23 mouse cellular contexts compared by ENCODE assay signal in genomic region chr13:38516582-38516981, GRCm38 (mm10). TPM values are rescaled to one million over a fixed set of nuclear protein-coding genes. Genes with fewer than 3 reads are reported as not detected.
DNase-seq lines count a peak whose midpoint lies in the region; ATAC-seq and TF ChIP-seq lines count a peak whose summit lies in the region.
"Had no signal": no experiment of that assay in that cellular context is flagged by ENCODE, and none has a peak within 500 bp of the region (broad histone marks: within the 10 kb centered on the region; RNA-seq: fewer than 3 reads in every experiment).

No protein-coding gene starts in this region.

- H3K9me3 ChIP-seq in lung, embryonic 16.5 days (ENCODE audit: control insufficient read depth, low read length), result no peaks in the 10 kb centered on the region
- no peaks in the 10 kb centered on the region for H3K9me3 ChIP-seq in CH12.LX (replicated peaks; ENCODE audit: low read length)
- no peaks in the 10 kb centered on the region for H3K9me3 ChIP-seq in midbrain, embryonic 10.5 days (replicated peaks)
- H3K9me3 ChIP-seq: embryonic facial prominence, embryonic 10.5 days; embryonic facial prominence, embryonic 12.5 days; forebrain, embryonic 13.5 days; forebrain, embryonic 15.5 days; G1E had no signal

- no peaks in the 10 kb centered on the region for H3K27me3 ChIP-seq in lung, embryonic 16.5 days (ENCODE audit: control insufficient read depth, insufficient read depth, low read depth, low read length)
- H3K27me3 ChIP-seq in C2C12 (ENCODE audit: control insufficient read depth, insufficient read depth, insufficient read length) (no peaks in the 10 kb centered on the region), CH12.LX (replicated peaks) (no peaks in the 10 kb centered on the region)
- no peaks in the 10 kb centered on the region for H3K27me3 ChIP-seq in midbrain, embryonic 10.5 days (ENCODE audit: low read depth, poor library complexity, severe bottlenecking)
- H3K27me3 ChIP-seq: embryonic facial prominence, embryonic 12.5 days; forebrain, embryonic 13.5 days; forebrain, embryonic 15.5 days had no signal

- in situ Hi-C loops in CH12.LX (cut with MboI; ENCODE audit: low pct_ligation_motif_present, low pct_unique_long_range_greater_than_20kb, low sequenced_read_pairs), result no loop called here

- peaks cover 53% of the 10 kb centered on the region for H3K36me3 ChIP-seq in lung, embryonic 16.5 days (ENCODE audit: control insufficient read depth, insufficient read depth, low read length)
- H3K36me3 ChIP-seq in C2C12 (ENCODE audit: control insufficient read depth, insufficient read depth) (peaks cover 88% of the 10 kb centered on the region), CH12.LX (replicated peaks in 1 of 2; ENCODE audit: control insufficient read depth in 1 of 2, insufficient read depth in 1 of 2, low read length in 1 of 2) (peaks cover 74 to 98% of the 10 kb centered on the region in 2 experiments)
- peaks cover 99% of the 10 kb centered on the region for H3K36me3 ChIP-seq in midbrain, embryonic 10.5 days

- H3K4me3 ChIP-seq in lung, embryonic 16.5 days (ENCODE audit: low read length), result no peak overlapping the region
- no peak overlapping the region for H3K4me3 ChIP-seq in C2C12 (ENCODE audit: insufficient read depth, poor library complexity, severe bottlenecking)
- no peak overlapping the region for H3K4me3 ChIP-seq in CH12.LX (replicated peaks in 1 of 3; ENCODE audit: low read depth in 2 of 3, low read length in 2 of 3, poor library complexity in 1 of 3)
- no peak overlapping the region for H3K4me3 ChIP-seq in midbrain, embryonic 10.5 days
- H3K4me3 ChIP-seq: embryonic facial prominence, embryonic 10.5 days; embryonic facial prominence, embryonic 12.5 days; forebrain, embryonic 13.5 days; forebrain, embryonic 15.5 days had no signal

- H3ac ChIP-seq in C2C12 (ENCODE audit: control insufficient read depth, insufficient read length, low read depth), result no peak overlapping the region

- H3K79me2 ChIP-seq in C2C12 (ENCODE audit: control insufficient read depth, insufficient read depth) (peaks cover 66% of the 10 kb centered on the region), CH12.LX (replicated peaks; ENCODE audit: control insufficient read depth, extremely low read depth, insufficient read depth, poor library complexity, severe bottlenecking) (peaks cover 35% of the 10 kb centered on the region)

- intact Hi-C loops in left cerebral cortex, postnatal 25 days (cut with DNase I), result no loop called here

- H3K9ac ChIP-seq in lung, embryonic 16.5 days (ENCODE audit: low read length), result no peak overlapping the region
- H3K9ac ChIP-seq in CH12.LX (ENCODE audit: insufficient read depth, low read depth), result no peak overlapping the region
- H3K9ac ChIP-seq: embryonic facial prominence, embryonic 12.5 days; forebrain, embryonic 13.5 days; forebrain, embryonic 15.5 days; forebrain, postnatal 0 days had no signal

- H3K27ac ChIP-seq in lung, embryonic 16.5 days (ENCODE audit: low read length), result peak overlapping the region; percentile 56; the same call in 1 of the 2 replicates
- no peak overlapping the region for H3K27ac ChIP-seq in CH12.LX (ENCODE audit: insufficient read depth, low read depth)
- no peak overlapping the region for H3K27ac ChIP-seq in midbrain, embryonic 10.5 days (replicated peaks)
- H3K27ac ChIP-seq: embryonic facial prominence, embryonic 10.5 days; embryonic facial prominence, embryonic 12.5 days; forebrain, embryonic 13.5 days; forebrain, embryonic 15.5 days had no signal

- H3K4me2 ChIP-seq in lung, embryonic 16.5 days (ENCODE audit: low read depth, low read length), result no peak overlapping the region
- H3K4me2 ChIP-seq in CH12.LX (ENCODE audit: insufficient read depth, low read depth, poor library complexity, severe bottlenecking), result no peak overlapping the region
- H3K4me2 ChIP-seq: embryonic facial prominence, embryonic 12.5 days; forebrain, embryonic 13.5 days; forebrain, embryonic 15.5 days had no signal

- TF ChIP-seq EP300 in CH12.LX (IDR thresholded peaks at IDR 0.05; ENCODE audit: low read length), result no peak

- peaks cover 20% of the 10 kb centered on the region for H3K79me3 ChIP-seq in C2C12 (ENCODE audit: low read depth)

- TF ChIP-seq CTCF in C2C12 (IDR thresholded peaks at IDR 0.05; ENCODE audit: control insufficient read depth, insufficient read depth, insufficient read length) (no peak), CH12.LX (conservative IDR thresholded peaks at IDR 0.05 in 1 of 2, IDR thresholded peaks at IDR 0.05 in 1 of 2; ENCODE audit: low read depth in 2 of 2, low read length in 2 of 2) (no peak)

- ATAC-seq in lung, embryonic 16.5 days (ENCODE audit: low read depth), result no peak
- ATAC-seq in CD4-positive, CD25-positive, alpha-beta regulatory T cell, adult 4 months, result no peak
- ATAC-seq: activated CD4-positive, CD25-positive, alpha-beta regulatory T cell, adult 4 months; forebrain, embryonic 13.5 days; forebrain, embryonic 15.5 days; forebrain, postnatal 0 days had no signal

- dilution Hi-C loops in CH12.LX (cut with MboI; ENCODE audit: extremely low pct_ligation_motif_present, extremely low pct_unique_long_range_greater_than_20kb, low sequenced_read_pairs), result no loop called here

- TF ChIP-seq RAD21 in CH12.LX (IDR thresholded peaks at IDR 0.05; ENCODE audit: low read depth, low read length), result no peak

- no peaks in the 10 kb centered on the region; the same call in none of the 2 replicates for H3K4me1 ChIP-seq in lung, embryonic 16.5 days (replicated peaks; ENCODE audit: control insufficient read depth, insufficient read depth, low read length)
- H3K4me1 ChIP-seq in CH12.LX (ENCODE audit: control insufficient read depth in 1 of 2, insufficient read depth in 2 of 2), result peaks cover 18 to 42% of the 10 kb centered on the region in 2 experiments
- H3K4me1 ChIP-seq in midbrain, embryonic 10.5 days, result no peaks in the 10 kb centered on the region
- H3K4me1 ChIP-seq: embryonic facial prominence, embryonic 10.5 days; embryonic facial prominence, embryonic 12.5 days; forebrain, embryonic 13.5 days; forebrain, embryonic 15.5 days had no signal

- DNase-seq in lung, postnatal 25 days (ENCODE audit: low spot score), result no peak
- DNase-seq in CH12.LX (ENCODE audit: extremely low read depth) (no peak), R1 (ENCODE audit: low read depth, low spot score) (peak; percentile 15)
- no peak for DNase-seq in left cerebral cortex, postnatal 25 days (ENCODE audit: low spot score in 2 of 2)
- DNase-seq in midbrain, embryonic 10.5 days (ENCODE audit: low spot score), result no peak
- DNase-seq: adrenal gland, adult 8-10 months; adrenal gland, postnatal 14 days; adrenal gland, postnatal 36 days; cerebellum, adult 11-12 months; cerebellum, adult 2 months; cerebellum, adult 9-10 months; cerebellum, postnatal 10 days; cerebellum, postnatal 25 days; forebrain, postnatal 0 days had no signal

- WGBS in lung, embryonic 16.5 days, result 69% methylated on average over 11 of the region's 11 CpGs
- WGBS in midbrain, embryonic 10.5 days, result 89% methylated on average over 11 of the region's 11 CpGs

- TF ChIP-seq POLR2A in CH12.LX (IDR thresholded peaks at IDR 0.05; ENCODE audit: low read depth, low read length), result no peak

TF ChIP-seq in C2C12, 6 proteins besides CTCF, POLR2A, EP300 and RAD21:
- no peak for TF ChIP-seq CEBPB (IDR thresholded peaks at IDR 0.05; ENCODE audit: low read depth)
- TF ChIP-seq FOSL1 (IDR thresholded peaks at IDR 0.05; ENCODE audit: insufficient read depth, low read length, poor library complexity, severe bottlenecking), result no peak
- TF ChIP-seq MYOD1 (IDR thresholded peaks at IDR 0.05; ENCODE audit: control insufficient read depth, insufficient read length, low read depth), result no peak
- peak; percentile 58 for TF ChIP-seq USF1 (IDR thresholded peaks at IDR 0.05; ENCODE audit: low read depth)
- TF ChIP-seq MYOG (IDR thresholded peaks at IDR 0.05; ENCODE audit: control insufficient read depth, extremely low read depth, insufficient read length), result no peak

TF ChIP-seq in CH12.LX, 34 proteins besides CTCF, POLR2A, EP300 and RAD21:
- TF ChIP-seq TBP (conservative IDR thresholded peaks at IDR 0.05; ENCODE audit: low read depth, low read length) (no peak), USF1 (IDR thresholded peaks at IDR 0.05; ENCODE audit: low read depth, low read length) (peak; percentile 58), USF2 (conservative IDR thresholded peaks at IDR 0.05; ENCODE audit: low read depth, low read length) (peak; percentile 47; the same call in 1 of the 2 replicates)
TF ChIP-seq in CH12.LX: peak in this region for 2.

RNA-seq across cellular contexts. Expression of gene Txndc5, which starts 12.0 kb away (rescaled TPM):
- polyA plus RNA-seq in lung, embryonic 16.5 days (2015; fragmentation: Nextera tagmentation; extraction: Ambion mirVana), result 237 and 238 TPM in 2 replicates
- polyA plus RNA-seq in C2C12 (2012; fragmentation: generic; extraction: Trizol), result 225 TPM
- total RNA-seq in CH12.LX (2012; rRNA removed), result 131 and 171 TPM in 2 replicates
- 111 and 120 TPM in 2 replicates for total RNA-seq in CH12.LX (2014; rRNA removed)
- 145 and 155 TPM in 2 replicates for polyA plus RNA-seq in CH12.LX (2012; ENCODE audit: insufficient read length, low read depth)
- polyA plus RNA-seq in CD4-positive, CD25-positive, alpha-beta regulatory T cell, adult 4 months (2017; shearing (Covaris generic)), result 10 to 100 TPM; 18.1 to 18.2 TPM
- total RNA-seq in left cerebral cortex, postnatal 25 days (2021), result 10 to 100 TPM; 43.5 to 46.1 TPM
- polyA plus RNA-seq in midbrain, embryonic 10.5 days (2016; fragmentation: Nextera tagmentation; extraction: Ambion mirVana), result 131 and 155 TPM in 2 replicates
